Mouse (Mus musculus) liver, adult 2 months (tissue): ENCODE results near the gene Dusp9.

Experiments used
- CTCF ChIP-seq: fragments of 200-500 bp; IDR thresholded peaks from 2 replicates; pipeline ENCODE4 v1.5.1; 2011; ENCODE audit warnings: low read depth, low read length, control low read depth
- POLR2A ChIP-seq: fragments of 200-500 bp; IDR thresholded peaks from 2 replicates; pipeline ENCODE4 v1.6.1; 2011; ENCODE audit warnings: low read length, control low read depth; ENCODE audit not compliant: insufficient read depth; ENCODE audit errors: extremely low read depth

DNA sequence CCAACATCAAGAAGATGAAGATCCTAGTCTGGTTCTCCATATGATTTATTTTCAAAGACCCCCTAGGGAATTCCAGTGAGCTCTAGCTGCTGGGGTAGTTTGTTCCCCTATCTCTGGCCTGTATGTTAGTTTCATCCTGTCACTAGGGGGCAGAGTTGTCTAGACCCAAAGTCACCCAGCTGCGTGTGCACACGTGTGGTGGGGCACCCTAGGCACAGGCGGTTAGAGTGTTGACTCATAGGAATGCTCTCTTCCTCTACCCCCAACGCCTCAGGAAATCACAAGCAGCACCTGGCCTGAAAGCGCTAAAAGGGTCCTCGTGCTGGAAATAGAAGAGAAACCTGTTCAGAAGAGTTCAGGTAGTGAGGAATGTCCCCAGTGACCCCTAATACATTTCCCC is 46.0 kb upstream of the Dusp9 start:
- TF ChIP-seq POLR2A (no peak), CTCF (peak; percentile 73)
